Mouse (Mus musculus) CH12.LX (cell line): ENCODE measurements around the gene Dtnb. TPM values are rescaled to one million over a fixed set of nuclear protein-coding genes. Genes with fewer than 3 reads are reported as not detected.

Experiments used
- DNase-seq: peaks from one replicate; pipeline ENCODE4 v3.0.0-alpha.2; 2013; ENCODE audit errors: extremely low read depth
- H3K27ac ChIP-seq: 2 replicates; pipeline ENCODE4 v1.5.1; 2012; ENCODE audit warnings: low read depth, mild to moderate bottlenecking, control low read depth, moderate library complexity; ENCODE audit not compliant: insufficient read depth
- H3K27me3 ChIP-seq: replicated peaks from 2 replicates; pipeline ENCODE3; 2012; ENCODE audit warnings: inconsistent platforms
- H3K36me3 ChIP-seq, 2 experiments: replicated peaks in 1 of 2; 2 replicates each; pipeline versions ENCODE3 to v1.6.1; 2012; ENCODE audit warnings: inconsistent platforms in 1 of 2, low read length in 1 of 2, mild to moderate bottlenecking in 1 of 2, mixed read lengths in 1 of 2, moderate library complexity in 1 of 2; ENCODE audit not compliant: control insufficient read depth in 1 of 2, insufficient read depth in 1 of 2
- H3K4me1 ChIP-seq, 2 experiments: 2 replicates each; pipeline ENCODE4 v1.6.1; 2012; ENCODE audit warnings: inconsistent platforms in 1 of 2, moderate library complexity in 1 of 2; ENCODE audit not compliant: insufficient read depth in 2 of 2, control insufficient read depth in 1 of 2
- H3K4me2 ChIP-seq: 2 replicates; pipeline ENCODE4 v1.6.1; 2012; ENCODE audit warnings: low read depth, mild to moderate bottlenecking, control low read depth; ENCODE audit not compliant: poor library complexity, insufficient read depth, severe bottlenecking
- H3K4me3 ChIP-seq, 3 experiments: fragments of 150-350 bp in 1 of 3; sonication (generic) in 1 of 3; replicated peaks in 1 of 3; 2 replicates each; pipeline versions ENCODE3 to v1.5.1; 2011 to 2012; ENCODE audit warnings: low read depth in 2 of 3, low read length in 2 of 3, mild to moderate bottlenecking in 2 of 3, moderate library complexity in 2 of 3, control low read depth in 1 of 3, improper control_type of control experiment in 1 of 3, inconsistent platforms in 1 of 3, mixed read lengths in 1 of 3; ENCODE audit not compliant: poor library complexity in 1 of 3
- H3K79me2 ChIP-seq: replicated peaks from 2 replicates; pipeline ENCODE4 v1.6.1; 2012; ENCODE audit warnings: mild to moderate bottlenecking, moderate library complexity; ENCODE audit not compliant: control insufficient read depth, poor library complexity, insufficient read depth, severe bottlenecking; ENCODE audit errors: extremely low read depth
- H3K9ac ChIP-seq: 2 replicates; pipeline ENCODE4 v1.6.1; 2012; ENCODE audit warnings: low read depth, mild to moderate bottlenecking, control low read depth, moderate library complexity; ENCODE audit not compliant: insufficient read depth
- H3K9me3 ChIP-seq: replicated peaks from 2 replicates; pipeline ENCODE3; 2012; ENCODE audit warnings: low read length, inconsistent platforms, mixed read lengths
- BHLHE40 ChIP-seq: IDR thresholded peaks from 2 replicates; pipeline ENCODE4 v1.6.1; 2011; ENCODE audit warnings: mild to moderate bottlenecking, low read depth, low read length, improper control_type of control experiment
- CHD1 ChIP-seq: IDR thresholded peaks from 2 replicates; pipeline ENCODE4 v1.6.1; 2012; ENCODE audit warnings: low read depth, low read length, improper control_type of control experiment, inconsistent platforms
- CHD2 ChIP-seq: IDR thresholded peaks from 2 replicates; pipeline ENCODE4 v1.6.1; 2011; ENCODE audit warnings: low read length, improper control_type of control experiment
- E2F4 ChIP-seq: IDR thresholded peaks from 2 replicates; pipeline ENCODE4 v1.6.1; 2011; ENCODE audit warnings: low read depth, low read length, improper control_type of control experiment; ENCODE audit not compliant: insufficient replicate concordance
- EP300 ChIP-seq: IDR thresholded peaks from 2 replicates; pipeline ENCODE4 v1.6.1; 2011; ENCODE audit warnings: low read length, improper control_type of control experiment
- GABPA ChIP-seq: IDR thresholded peaks from 2 replicates; pipeline ENCODE4 v1.6.1; 2012; ENCODE audit warnings: low read depth, low read length, improper control_type of control experiment, inconsistent platforms; ENCODE audit not compliant: insufficient replicate concordance
- IRF4 ChIP-seq: IDR thresholded peaks from 2 replicates; pipeline ENCODE4 v1.6.1; 2014; ENCODE audit warnings: low read depth, mild to moderate bottlenecking, inconsistent platforms, low read length, improper control_type of control experiment
- JUND ChIP-seq: conservative IDR thresholded peaks from 2 replicates; pipeline ENCODE4 v1.6.1; 2011; ENCODE audit warnings: low read depth, low read length, improper control_type of control experiment
- MAFK ChIP-seq: IDR thresholded peaks from 2 replicates; pipeline ENCODE4 v1.6.1; 2011; ENCODE audit warnings: low read length, improper control_type of control experiment; ENCODE audit not compliant: insufficient replicate concordance
- MAX ChIP-seq: IDR thresholded peaks from 2 replicates; pipeline ENCODE4 v1.6.1; 2011; ENCODE audit warnings: low read length, improper control_type of control experiment
- MEF2A ChIP-seq: IDR thresholded peaks from 2 replicates; pipeline ENCODE4 v1.6.1; 2014; ENCODE audit warnings: low read depth, mild to moderate bottlenecking, inconsistent platforms, low read length, improper control_type of control experiment, borderline replicate concordance
- MXI1 ChIP-seq: IDR thresholded peaks from 2 replicates; pipeline ENCODE4 v1.6.1; 2011; ENCODE audit warnings: mild to moderate bottlenecking, low read depth, low read length, improper control_type of control experiment
- MYC ChIP-seq: IDR thresholded peaks from 2 replicates; pipeline ENCODE4 v1.6.1; 2011; ENCODE audit warnings: low read depth, mild to moderate bottlenecking, improper control_type of control experiment, low read length
- NELFE ChIP-seq: IDR thresholded peaks from 2 replicates; pipeline ENCODE4 v1.6.1; 2011; ENCODE audit warnings: low read depth, low read length, improper control_type of control experiment
- POLR2A ChIP-seq: IDR thresholded peaks from 2 replicates; pipeline ENCODE4 v1.6.1; 2011; ENCODE audit warnings: low read depth, mild to moderate bottlenecking, improper control_type of control experiment, low read length
- POLR2AphosphoS2 ChIP-seq: IDR thresholded peaks from 2 replicates; pipeline ENCODE4 v1.6.1; 2011; ENCODE audit warnings: low read depth, low read length, improper control_type of control experiment
- RCOR1 ChIP-seq: conservative IDR thresholded peaks from 2 replicates; pipeline ENCODE4 v1.6.1; 2012; ENCODE audit warnings: low read depth, mild to moderate bottlenecking, inconsistent platforms, low read length, improper control_type of control experiment
- SIN3A ChIP-seq: IDR thresholded peaks from 2 replicates; pipeline ENCODE4 v1.6.1; 2012; ENCODE audit warnings: low read length, improper control_type of control experiment, inconsistent platforms
- SMC3 ChIP-seq: IDR thresholded peaks from 2 replicates; pipeline ENCODE4 v1.6.1; 2011; ENCODE audit warnings: low read depth, low read length, improper control_type of control experiment
- TCF12 ChIP-seq: IDR thresholded peaks from 2 replicates; pipeline ENCODE4 v1.6.1; 2014; ENCODE audit warnings: low read depth, mild to moderate bottlenecking, inconsistent platforms, low read length, improper control_type of control experiment
- UBTF ChIP-seq: IDR thresholded peaks from 2 replicates; pipeline ENCODE4 v1.6.1; 2012; ENCODE audit warnings: low read depth, mild to moderate bottlenecking, inconsistent platforms, low read length, improper control_type of control experiment, moderate library complexity
- USF2 ChIP-seq: conservative IDR thresholded peaks from 2 replicates; pipeline ENCODE4 v1.6.1; 2011; ENCODE audit warnings: low read depth, low read length, improper control_type of control experiment
- ZC3H11A ChIP-seq: IDR thresholded peaks from 2 replicates; pipeline ENCODE4 v1.6.1; 2012; ENCODE audit warnings: low read depth, mild to moderate bottlenecking, inconsistent platforms, low read length, improper control_type of control experiment
- ZKSCAN1 ChIP-seq: IDR thresholded peaks from 2 replicates; pipeline ENCODE4 v1.6.1; 2012; ENCODE audit warnings: low read depth, inconsistent platforms, low read length, improper control_type of control experiment, borderline replicate concordance
- ZMIZ1 ChIP-seq: IDR thresholded peaks from 2 replicates; pipeline ENCODE4 v1.6.1; 2012; ENCODE audit warnings: low read depth, mild to moderate bottlenecking, inconsistent platforms, low read length, improper control_type of control experiment
- ZNF384 ChIP-seq: IDR thresholded peaks from 2 replicates; pipeline ENCODE4 v1.6.1; 2012; ENCODE audit warnings: low read depth, low read length, improper control_type of control experiment, inconsistent platforms
- dilution Hi-C: fragments of 300-500 bp; cut with MboI; formaldehyde crosslinking; loops from 2 replicates; pipeline ENCODE4 v1.14.3; 2020; ENCODE audit warnings: low sequenced_read_pairs; ENCODE audit not compliant: extremely low pct_unique_long_range_greater_than_20kb, extremely low pct_ligation_motif_present
- in situ Hi-C: fragments of 300-500 bp; cut with MboI; formaldehyde crosslinking; loops from 3 replicates; pipeline ENCODE4 v1.14.3; 2019; ENCODE audit warnings: low sequenced_read_pairs, low pct_ligation_motif_present, low pct_unique_long_range_greater_than_20kb, mixed read lengths
- polyA plus RNA-seq: library from polyadenylated mRNA; unstranded; fragments of >175 nt; gene quantifications from 2 replicates; pipeline ENCODE4 v1.2.1, GENCODE M21; 2012; ENCODE audit warnings: low read depth; ENCODE audit not compliant: insufficient read length
- total RNA-seq, 2 experiments: library from RNA; depleted of rRNA; stranded (reverse); fragments of 300-350 nt in 1 of 2; fragments of >200 nt in 1 of 2; gene quantifications; 2 replicates each; pipeline ENCODE4 v1.2.3; 2012 to 2014

The Dtnb gene
- total and polyA plus RNA-seq, 3 experiments, result 8.1 to 26.0 (median 17.4) TPM

DNA sequence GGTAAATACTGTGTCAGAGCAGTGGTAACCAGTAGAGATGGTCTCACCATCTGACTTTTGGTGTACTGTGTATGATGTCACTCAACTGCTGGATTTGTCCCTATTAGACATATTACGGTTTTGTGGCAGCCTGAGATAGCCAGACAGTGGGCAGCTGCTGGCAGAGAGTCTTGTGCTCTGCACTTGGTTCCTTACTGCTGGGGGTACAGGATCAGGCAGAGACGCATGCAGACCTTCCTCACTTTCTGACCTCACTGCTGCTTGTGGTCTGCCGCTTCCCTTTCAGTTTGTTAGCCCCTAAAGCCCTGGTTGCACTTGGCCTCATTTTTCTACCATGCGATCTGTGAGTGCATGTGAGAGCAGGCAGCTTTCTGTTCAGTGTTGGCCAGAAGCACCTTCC is 98.9 kb downstream of the Dtnb start:
- H3K4me3 ChIP-seq, result no peak overlapping the region
- dilution Hi-C loops, result no loop called here
- DNase-seq, result no peak

GRCm38 (mm10) chr12:3672786-3673185 is 100.6 kb downstream of the Dtnb start:
- in situ Hi-C loops, result loop anchor here (25.0 kb wide), 1 partner anchor 165 kb away; no protein-coding TSS in a partner anchor
- TF ChIP-seq ZKSCAN1 (no peak), POLR2AphosphoS2 (no peak), RCOR1 (no peak), CHD1 (no peak), ZNF384 (no peak), IRF4 (no peak), TCF12 (no peak), SIN3A (no peak), JUND (no peak), MEF2A (no peak), ZC3H11A (no peak), E2F4 (no peak), MYC (no peak), NELFE (no peak), EP300 (no peak), ZMIZ1 (no peak), POLR2A (no peak), GABPA (no peak), CHD2 (no peak), MAFK (no peak)
- H3K4me3 ChIP-seq, result no peak overlapping the region
- H3K4me2 ChIP-seq, result no peak overlapping the region
- dilution Hi-C loops, result no loop called here
- H3K9ac ChIP-seq, result no peak overlapping the region
- H3K4me1 ChIP-seq, result peaks cover 3 to 9% of the 10 kb centered on the region in 2 experiments; a peak in 2 of 4 replicates
- no peaks in the 10 kb centered on the region for H3K79me2 ChIP-seq
- DNase-seq, result no peak
- no peaks in the 10 kb centered on the region for H3K27me3 ChIP-seq
- H3K9me3 ChIP-seq, result peaks cover 2% of the 10 kb centered on the region
- H3K27ac ChIP-seq, result no peak overlapping the region
- H3K36me3 ChIP-seq, result peaks cover 0 to 5% of the 10 kb centered on the region in 2 experiments

More for the DNA sequence above, 98.9 kb downstream of the Dtnb start:
- Histone ChIP-seq H3K4me1 (peaks cover 3 to 9% of the 10 kb centered on the region in 2 experiments; a peak in 2 of 4 replicates), H3K36me3 (peaks cover 0 to 5% of the 10 kb centered on the region in 2 experiments), H3K9ac (no peak overlapping the region), H3K9me3 (peaks cover 2% of the 10 kb centered on the region), H3K27ac (no peak overlapping the region), H3K27me3 (no peaks in the 10 kb centered on the region), H3K4me2 (no peak overlapping the region), H3K79me2 (no peaks in the 10 kb centered on the region)
- TF ChIP-seq ZMIZ1, result no peak
- TF ChIP-seq GABPA, result no peak
- TF ChIP-seq MXI1, result no peak
- TF ChIP-seq RCOR1, result no peak
- no peak for TF ChIP-seq SMC3
- TF ChIP-seq CHD2, result no peak
- TF ChIP-seq POLR2A, result no peak
- no peak for TF ChIP-seq USF2
- TF ChIP-seq UBTF, result no peak
- no peak for TF ChIP-seq BHLHE40
- TF ChIP-seq MAX, result no peak
- in situ Hi-C loops, result loop anchor here (25.0 kb wide), 1 partner anchor 166 kb away; no protein-coding TSS in a partner anchor
